8 mouse cellular contexts compared by ENCODE assay signal in genomic region chr4:95557333-95557956, GRCm38 (mm10). TPM values are rescaled to one million over a fixed set of nuclear protein-coding genes. Genes with fewer than 3 reads are reported as not detected.
DNase-seq lines count a peak whose midpoint lies in the region; ATAC-seq and TF ChIP-seq lines count a peak whose summit lies in the region.

Fggy (plus strand) TSS chr4:95557507.

- CTCF ChIA-PET in Patski (lab: Charles Lee): interaction anchor here (1.0 to 1.3 kb wide), 3 partner anchors 94 to 504 kb away, joined by 3 to 4 read pairs (median 3); no protein-coding TSS in a partner anchor

- H3K4me2 ChIP-seq in lung, embryonic 15.5 days: peak within 1 kb of the TSS; percentile 65

- peak; percentile 43; the same call in 1 of the 2 replicates for TF ChIP-seq POLR2A in olfactory bulb, adult 2 months (IDR thresholded peaks at IDR 0.05; ENCODE audit: insufficient read depth, low read depth, low read length)

- peak within 1 kb of the TSS; percentile 90 for H3K27ac ChIP-seq in hindbrain, embryonic 10.5 days
- H3K27ac ChIP-seq in lung, embryonic 15.5 days: peak within 1 kb of the TSS; percentile 90
- H3K27ac ChIP-seq in olfactory bulb, adult 2 months (ENCODE audit: insufficient read depth, low read depth, low read length): peak within 1 kb of the TSS; percentile 24

- peaks cover 12% of the 10 kb centered on the region for H3K4me1 ChIP-seq in hindbrain, embryonic 10.5 days (replicated peaks)
- H3K4me1 ChIP-seq in lung, embryonic 15.5 days: peaks cover 19% of the 10 kb centered on the region
- no peaks in the 10 kb centered on the region for H3K4me1 ChIP-seq in olfactory bulb, adult 2 months (ENCODE audit: control insufficient read depth, insufficient read depth, low read length)

- POLR2A ChIA-PET in Patski (lab: Charles Lee): interaction anchor here (0.9 to 1.0 kb wide), 2 partner anchors 10 to 294 kb away, joined by 3 read pairs; no protein-coding TSS in a partner anchor

- WGBS in hindbrain, embryonic 10.5 days: 27% methylated on average over 12 of the region's 12 CpGs
- WGBS in lung, embryonic 15.5 days: 26% methylated on average over 12 of the region's 12 CpGs
- 38% methylated on average over 12 of the region's 12 CpGs for WGBS in olfactory bulb, adult 2 months

- TF ChIP-seq CTCF in Patski (IDR thresholded peaks at IDR 0.05): no peak
- no peak for TF ChIP-seq CTCF in olfactory bulb, adult 2 months (IDR thresholded peaks at IDR 0.05; ENCODE audit: insufficient read depth, low read depth, low read length)

- no peaks in the 10 kb centered on the region for H3K9me3 ChIP-seq in hindbrain, embryonic 10.5 days
- H3K9me3 ChIP-seq in lung, embryonic 15.5 days: no peaks in the 10 kb centered on the region

- peak within 1 kb of the TSS; percentile 55 for H3K4me3 ChIP-seq in hindbrain, embryonic 10.5 days
- peak within 1 kb of the TSS; percentile 38 for H3K4me3 ChIP-seq in lung, embryonic 15.5 days
- peak within 1 kb of the TSS; percentile 32 for H3K4me3 ChIP-seq in olfactory bulb, adult 2 months (ENCODE audit: insufficient read depth, low read depth, low read length)

- H3K27me3 ChIP-seq in Patski: no peaks in the 10 kb centered on the region
- H3K27me3 ChIP-seq in hindbrain, embryonic 10.5 days (ENCODE audit: insufficient read depth, poor library complexity, severe bottlenecking): no peaks in the 10 kb centered on the region
- no peaks in the 10 kb centered on the region for H3K27me3 ChIP-seq in lung, embryonic 15.5 days

- peak within 1 kb of the TSS; percentile 49 for H3K9ac ChIP-seq in lung, embryonic 15.5 days

- DNase-seq in Patski (ENCODE audit: low read depth, low spot score): peak; percentile 93
- DNase-seq in cerebellum, postnatal 10 days: peak; percentile 98 to 99
- DNase-seq in frontal cortex, adult 2 months (ENCODE audit: extremely low spot score in 1 of 2, low spot score in 1 of 2): peak; percentile 97 to 99
- DNase-seq in hindbrain, embryonic 10.5 days (ENCODE audit: low spot score): peak; percentile 95
- peak; percentile 98 for DNase-seq in layer of hippocampus, adult 9-10 months (ENCODE audit: low spot score)
- DNase-seq in thymus, adult 18-20 months: peak; percentile 84 to 89

- in situ Hi-C loops in Patski (cut with MboI; ENCODE audit: low pct_unique_long_range_greater_than_20kb): loop anchor here (5.0 kb wide), 1 partner anchor 505 kb away; the partner anchor contains the start of gene Jun

- peak; percentile 99 for ATAC-seq in Patski
- ATAC-seq in lung, embryonic 15.5 days (ENCODE audit: borderline replicate concordance, extremely low read depth, low FRiP score, low TSS enrichment): peak; percentile 100

- H3K36me3 ChIP-seq in hindbrain, embryonic 10.5 days: no peaks in the 10 kb centered on the region
- H3K36me3 ChIP-seq in lung, embryonic 15.5 days: no peaks in the 10 kb centered on the region; the same call in 1 of the 2 replicates

RNA-seq across cellular contexts. Expression of gene Fggy, which starts in this region (rescaled TPM):
- polyA plus RNA-seq in Patski (2021): 52.8 TPM
- 11.8 and 12.6 TPM in 2 replicates for polyA plus RNA-seq in frontal cortex, adult 2 months (2012; rRNA removed)
- 6.2 and 7.5 TPM in 2 replicates for polyA plus RNA-seq in hindbrain, embryonic 10.5 days (2016; fragmentation: Nextera tagmentation; extraction: Ambion mirVana)
- 8.1 and 8.6 TPM in 2 replicates for polyA plus RNA-seq in lung, embryonic 15.5 days (2015; fragmentation: Nextera tagmentation; extraction: Ambion mirVana)
- not detected in 2 replicates for polyA plus RNA-seq in olfactory bulb, adult 2 months (2012; ENCODE audit: insufficient read depth, insufficient read length, low replicate concordance, missing spikeins)

Comparison
In these comparisons a context has a peak if more than half of its experiments do, and no peak if none do; other contexts are left out.
1. Peak in every context shown above with its lines: DNase-seq, ATAC-seq, H3K4me3 ChIP-seq and H3K27ac ChIP-seq.
2. H3K27ac ChIP-seq: peak in every context shown above with its lines; median percentile 90 in hindbrain, embryonic 10.5 days; 90 in lung, embryonic 15.5 days; 24 in olfactory bulb, adult 2 months.